Mouse (Mus musculus): Measurements from ENCODE around the gene Cd200r3.
A peak's percentile ranks its signal among the peaks of the same experiment; 100 is the strongest.

Gene Cd200r3

GRCm38 (mm10) chr16:44943468-44943867 is at the start of gene Cd200r3:
Gene Cd200r3, plus strand, starts transcription at chr16:44943678.
- DNase-seq: no peak

GRCm38 (mm10) chr16:44932016-44932415 is 11.5 kb upstream of the Cd200r3 start:
- DNase-seq: no peak

- no peak for DNase-seq
These were observed 8.1 kb downstream of the Cd200r3 start for GRCm38 (mm10) chr16:44951360-44952114.

- DNase-seq: no peak
These were observed 18.8 kb downstream of the Cd200r3 start for GRCm38 (mm10) chr16:44962296-44962695.

- DNase-seq: no peak
These were observed 19.3 kb downstream of the Cd200r3 start for GRCm38 (mm10) chr16:44962777-44963176.

- no peak for DNase-seq
These were observed 21.3 kb downstream of the Cd200r3 start for GRCm38 (mm10) chr16:44964526-44965374.

- no peak for DNase-seq
These were observed 21.9 kb downstream of the Cd200r3 start for GRCm38 (mm10) chr16:44965428-44965827.

GRCm38 (mm10) chr16:44965890-44966289 is 22.4 kb downstream of the Cd200r3 start:
- DNase-seq: peak in 1 of 2 experiments; percentile 3

GRCm38 (mm10) chr16:44966891-44967290 is 23.4 kb downstream of the Cd200r3 start:
- DNase-seq: no peak

- DNase-seq: peak in 1 of 2 experiments; percentile 26
These were observed 24.6 kb downstream of the Cd200r3 start for GRCm38 (mm10) chr16:44968113-44968512.

- DNase-seq: no peak
These were observed 27.4 kb downstream of the Cd200r3 start for GRCm38 (mm10) chr16:44970925-44971324.

GRCm38 (mm10) chr16:44974042-44974441 is 30.6 kb downstream of the Cd200r3 start:
- DNase-seq: no peak

- DNase-seq: no peak
These were observed 32.6 kb downstream of the Cd200r3 start for GRCm38 (mm10) chr16:44976081-44976480.

- no peak for DNase-seq
These were observed 33.6 kb downstream of the Cd200r3 start for GRCm38 (mm10) chr16:44976892-44977633.

GRCm38 (mm10) chr16:44978193-44978592 is 34.7 kb downstream of the Cd200r3 start:
- no peak for DNase-seq

- DNase-seq: no peak
These were observed 35.9 kb downstream of the Cd200r3 start for GRCm38 (mm10) chr16:44979355-44979896.

GRCm38 (mm10) chr16:44982972-44983371 is 39.5 kb downstream of the Cd200r3 start:
- no peak for DNase-seq

- no peak for DNase-seq
These were observed 40.0 kb downstream of the Cd200r3 start for GRCm38 (mm10) chr16:44983379-44984060.

- DNase-seq: no peak
These were observed 40.6 kb downstream of the Cd200r3 start for GRCm38 (mm10) chr16:44984111-44984510.

GRCm38 (mm10) chr16:44984925-44985324 is 41.4 kb downstream of the Cd200r3 start:
- no peak for DNase-seq

GRCm38 (mm10) chr16:44986029-44986428 is 42.6 kb downstream of the Cd200r3 start:
- no peak for DNase-seq

GRCm38 (mm10) chr16:44988667-44989357 is 45.3 kb downstream of the Cd200r3 start:
- no peak for DNase-seq

Measured in kidney, postnatal 25 days (tissue).